Comparison of ENCODE assay signal across 8 mouse cellular contexts in the genomic region with DNA sequence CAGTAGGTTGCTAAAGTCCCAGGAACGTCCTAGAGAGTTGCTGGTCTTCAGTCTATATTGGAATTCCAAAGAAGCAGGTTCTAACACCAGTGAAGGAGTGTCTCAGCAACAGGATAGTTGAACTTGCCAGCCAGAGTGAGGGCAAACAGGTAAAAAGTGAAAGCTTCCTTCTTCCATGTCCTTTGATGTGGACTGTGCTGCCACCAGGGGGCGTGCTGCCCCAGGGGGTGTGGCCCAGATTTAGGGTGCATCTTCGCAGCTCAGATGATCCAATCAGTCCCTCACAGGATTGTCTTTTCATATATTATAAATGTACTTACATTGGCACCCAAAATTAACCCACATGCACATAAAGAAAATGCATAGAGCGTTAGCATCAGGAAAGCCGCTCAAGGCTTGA. TPM values are rescaled to one million over a fixed set of nuclear protein-coding genes. Genes with fewer than 3 reads are reported as not detected.
DNase-seq lines count a peak whose midpoint lies in the region; ATAC-seq and TF ChIP-seq lines count a peak whose summit lies in the region.

No protein-coding gene starts in this region.

- no peak for ATAC-seq in kidney, embryonic 16.5 days (ENCODE audit: low FRiP score, low TSS enrichment)

- H3K36me3 ChIP-seq in kidney, embryonic 16.5 days (ENCODE audit: insufficient read depth, low read length): no peaks in the 10 kb centered on the region

- no peak for TF ChIP-seq POLR2A in lung, adult 2 months (IDR thresholded peaks at IDR 0.05; ENCODE audit: borderline replicate concordance, extremely low read depth, low read depth, low read length)

- no peaks in the 10 kb centered on the region for H3K4me1 ChIP-seq in lung, adult 2 months (ENCODE audit: control insufficient read depth, insufficient read depth, low read length)
- H3K4me1 ChIP-seq in kidney, embryonic 16.5 days (ENCODE audit: insufficient read depth, low read length): no peaks in the 10 kb centered on the region

- TF ChIP-seq CTCF in lung, adult 2 months (IDR thresholded peaks at IDR 0.05; ENCODE audit: insufficient read depth, low read length): peak; percentile 44

- H3K4me3 ChIP-seq in lung, adult 2 months (replicated peaks; ENCODE audit: extremely low read depth, low read depth, low read length): no peak overlapping the region
- no peak overlapping the region for H3K4me3 ChIP-seq in kidney, embryonic 16.5 days (ENCODE audit: low read length)

- no peaks in the 10 kb centered on the region for H3K27me3 ChIP-seq in kidney, embryonic 16.5 days (ENCODE audit: insufficient read depth, low read length)

- no peak overlapping the region for H3K9ac ChIP-seq in kidney, embryonic 16.5 days (replicated peaks; ENCODE audit: low read length)

- no peak overlapping the region for H3K4me2 ChIP-seq in kidney, embryonic 16.5 days (replicated peaks; ENCODE audit: low read depth, low read length)

- DNase-seq in cerebellum, postnatal 10 days: peak; percentile 58 to 62
- no peak for DNase-seq in cerebellum, adult 11 months
- no peak for DNase-seq in lung, adult 2 months
- DNase-seq in lung, adult 18-20 months: no peak
- peak; percentile 17 for DNase-seq in brain, adult 2 months (ENCODE audit: low read depth, low spot score)
- peak; percentile 44 for DNase-seq in naive thymus-derived CD4-positive, alpha-beta T cell, adult 2 months (ENCODE audit: low read depth)
- DNase-seq in urinary bladder, postnatal 4 days (ENCODE audit: low spot score in 2 of 2): no peak

- H3K27ac ChIP-seq in kidney, embryonic 16.5 days (ENCODE audit: low read length): no peak overlapping the region

- 49% methylated on average over 5 of the region's 5 CpGs for WGBS in lung, adult 2 months
- WGBS in kidney, embryonic 16.5 days: 54% methylated on average over 5 of the region's 5 CpGs

- no peaks in the 10 kb centered on the region for H3K9me3 ChIP-seq in kidney, embryonic 16.5 days (ENCODE audit: low read length)

RNA-seq across cellular contexts. Expression of a gene that starts 41.0 kb away (rescaled TPM):
- polyA plus RNA-seq in lung, adult 2 months (2012; rRNA removed): 0.05 TPM in 1 of 2 replicates, not detected in the other
- 0.91 and 1.3 TPM in 2 replicates for polyA plus RNA-seq in kidney, embryonic 16.5 days (2015; fragmentation: Nextera tagmentation; extraction: Ambion mirVana)

Comparison
In these comparisons a context has a peak if more than half of its experiments do, and no peak if none do; other contexts are left out.
1. DNase-seq: peak in cerebellum, postnatal 10 days (2 of 2), brain, adult 2 months (single experiment) and naive thymus-derived CD4-positive, alpha-beta T cell, adult 2 months (single experiment); none in cerebellum, adult 11 months (single experiment), lung, adult 2 months (single experiment), lung, adult 18-20 months (0 of 2) and urinary bladder, postnatal 4 days (0 of 2).